Mouse (Mus musculus) spleen, adult 12 weeks (tissue): ENCODE measurements around the gene Pigq.

Source experiments
- DNase-seq: peaks from one replicate; pipeline ENCODE4 v3.0.0; 2022; ENCODE audit warnings: low spot score

The Pigq gene

GRCm38 (mm10) chr17:25957586-25958051 is 12.9 kb upstream of the Pigq start:
- DNase-seq, result no peak

- DNase-seq, result no peak
Observed at GRCm38 (mm10) chr17:25956631-25957030, 11.9 kb upstream of the Pigq start.

GRCm38 (mm10) chr17:25956201-25956600 is 11.5 kb upstream of the Pigq start:
- DNase-seq, result no peak

- no peak for DNase-seq
Observed at GRCm38 (mm10) chr17:25955736-25956135, 11.0 kb upstream of the Pigq start.

DNA sequence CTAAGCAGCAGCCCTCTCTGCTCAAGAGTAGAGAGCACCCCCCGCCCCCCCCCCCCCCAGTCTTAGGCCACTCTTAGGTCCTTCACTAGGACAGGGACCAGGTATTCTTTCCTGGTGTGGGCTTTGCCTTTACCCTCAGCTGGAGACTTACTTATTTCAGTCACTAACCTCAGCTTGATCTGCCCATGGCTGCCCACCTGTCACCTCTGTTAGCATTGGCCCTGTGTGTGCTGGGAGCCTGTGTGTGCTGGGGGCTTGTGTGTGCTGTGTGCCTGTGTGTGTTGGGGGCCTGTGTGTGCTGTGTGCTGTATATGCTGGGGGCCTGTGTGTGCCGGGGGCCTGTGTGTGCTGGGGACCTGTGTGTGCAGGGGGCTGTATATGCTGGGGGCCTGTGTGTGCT is 9.9 kb upstream of the Pigq start:
- no peak for DNase-seq

DNA sequence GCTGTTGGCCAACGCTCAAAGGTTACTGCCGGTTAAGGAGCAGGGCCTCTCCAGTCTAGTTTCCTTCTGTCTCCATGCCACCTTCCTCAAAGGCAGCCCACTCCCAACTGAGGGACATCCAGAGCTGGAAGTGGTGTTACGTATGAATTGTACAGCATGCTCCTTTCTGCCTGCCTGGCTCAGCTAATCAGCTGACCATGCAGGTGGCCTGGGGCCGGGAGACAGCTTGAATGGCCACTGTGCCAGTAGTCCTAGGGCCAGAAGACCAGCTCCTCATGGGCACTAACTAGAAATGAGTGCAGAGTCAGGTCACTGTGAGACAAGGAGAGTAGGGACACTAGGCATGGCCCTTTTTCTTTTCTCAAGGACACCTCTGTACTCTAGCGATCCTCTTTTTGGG is 8.4 kb upstream of the Pigq start:
- no peak for DNase-seq

DNA sequence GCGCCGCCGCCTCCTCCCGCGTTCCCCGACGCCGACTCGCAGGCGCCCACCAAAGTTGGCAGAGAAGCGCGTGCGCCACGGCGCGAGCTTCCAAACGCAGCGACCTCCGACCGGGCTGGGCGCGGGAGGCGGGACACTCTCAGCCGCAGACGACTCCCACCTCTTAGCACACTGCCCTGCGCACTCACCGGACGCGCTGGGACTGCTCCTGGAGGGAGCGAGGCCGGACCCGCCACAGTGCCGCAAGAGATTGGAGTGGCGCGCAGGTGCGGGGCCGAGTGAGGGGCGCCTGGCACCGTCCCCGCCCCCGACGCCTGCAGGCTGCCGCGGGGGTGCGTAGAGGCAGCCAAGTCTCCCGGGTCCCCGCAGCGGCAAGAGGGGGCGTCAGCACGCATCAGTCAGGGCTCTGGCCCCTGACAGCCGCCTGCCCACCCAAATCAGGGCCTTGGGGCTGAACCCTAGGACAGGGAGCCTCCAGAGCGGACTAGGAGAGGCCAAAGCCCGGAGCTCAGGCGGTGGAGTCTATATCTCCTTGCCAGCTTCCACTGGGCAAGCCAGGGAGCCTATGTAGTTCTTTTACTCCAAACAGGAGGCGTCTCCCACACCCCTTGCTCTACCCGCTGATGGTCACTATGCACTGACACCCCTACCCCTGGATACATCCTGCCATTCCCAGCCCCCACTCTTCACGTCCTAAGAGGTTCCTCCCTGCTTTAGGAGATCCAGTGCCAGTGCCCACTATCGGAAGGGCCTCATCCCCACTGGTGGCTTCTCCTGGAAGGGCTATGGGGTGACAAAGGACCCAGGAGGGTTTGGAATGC is 7.3 kb upstream of the Pigq start, which contains the start of gene A930017K11Rik:
A930017K11Rik (minus strand) TSS at position 763 of the 821 bp plus-strand sequence.
- DNase-seq, result no peak

DNA sequence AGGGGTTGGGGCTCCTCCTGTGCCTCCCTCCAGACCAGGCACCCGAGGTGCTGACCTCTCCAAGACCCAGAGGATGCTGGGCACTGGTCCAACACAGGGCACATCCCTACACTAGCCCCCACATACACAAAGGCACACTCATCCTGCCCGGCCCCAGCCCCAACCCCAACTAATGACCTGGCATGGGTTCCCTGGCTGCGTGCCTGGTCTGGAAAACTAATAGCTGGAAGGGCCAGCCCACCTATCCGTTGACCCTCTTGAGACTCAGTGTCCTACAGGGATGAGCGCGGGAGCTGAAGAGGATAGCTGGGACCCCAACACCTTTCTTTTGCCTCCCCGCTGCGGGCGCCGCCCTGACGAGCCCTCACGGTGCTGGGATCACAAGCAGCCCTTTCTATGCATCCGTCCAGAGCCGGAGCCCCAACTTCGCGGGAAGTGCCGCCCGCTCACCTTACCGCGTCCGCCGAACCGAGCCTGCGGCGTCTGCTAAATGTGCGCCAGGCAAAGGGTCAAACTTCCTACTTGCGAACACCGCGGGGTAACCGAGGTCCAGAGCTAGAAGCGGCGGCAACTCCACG is 6.6 kb upstream of the Pigq start:
- no peak for DNase-seq

- no peak for DNase-seq
Observed at GRCm38 (mm10) chr17:25950706-25951105, 6.0 kb upstream of the Pigq start.

DNA sequence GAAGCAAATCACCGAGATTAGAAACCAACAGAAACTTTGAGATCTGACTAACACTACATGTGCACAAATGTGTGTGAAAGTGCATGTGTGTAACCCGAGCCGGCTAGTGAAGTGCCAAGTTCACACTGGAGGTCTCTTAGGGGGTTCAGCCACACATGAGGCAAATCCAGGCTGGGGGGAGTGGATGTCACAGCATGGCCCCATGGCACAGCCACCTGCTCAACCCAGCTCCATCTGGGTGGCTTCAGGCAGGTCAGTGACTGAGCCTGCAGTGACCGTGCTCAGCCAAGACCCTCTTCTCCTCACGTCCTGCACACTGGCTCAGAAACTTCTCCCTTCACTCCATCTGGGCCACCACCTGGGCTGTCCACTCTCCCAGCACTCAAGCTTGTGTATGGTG is 5.2 kb upstream of the Pigq start:
- no peak for DNase-seq

DNA sequence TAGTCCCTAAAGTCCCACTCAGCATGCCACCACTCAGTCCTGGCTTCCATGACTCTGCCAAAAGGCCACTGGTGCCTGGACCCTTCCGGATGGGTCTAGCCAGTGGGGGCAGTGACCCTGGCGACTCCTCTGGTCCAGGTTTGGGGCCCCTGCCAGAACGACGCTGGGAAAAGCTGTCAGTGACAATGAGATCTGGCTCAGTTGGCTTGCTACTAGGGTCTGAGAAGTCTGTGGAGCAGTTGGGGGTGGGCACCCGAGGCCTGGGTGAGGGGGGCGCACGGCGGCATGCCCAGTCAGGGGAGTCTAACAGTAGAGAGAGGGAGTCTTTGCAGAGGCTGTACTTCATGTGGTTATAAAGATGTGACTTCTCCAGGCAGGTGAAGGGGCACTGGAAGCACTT is 3.3 kb upstream of the Pigq start:
- no peak for DNase-seq

DNA sequence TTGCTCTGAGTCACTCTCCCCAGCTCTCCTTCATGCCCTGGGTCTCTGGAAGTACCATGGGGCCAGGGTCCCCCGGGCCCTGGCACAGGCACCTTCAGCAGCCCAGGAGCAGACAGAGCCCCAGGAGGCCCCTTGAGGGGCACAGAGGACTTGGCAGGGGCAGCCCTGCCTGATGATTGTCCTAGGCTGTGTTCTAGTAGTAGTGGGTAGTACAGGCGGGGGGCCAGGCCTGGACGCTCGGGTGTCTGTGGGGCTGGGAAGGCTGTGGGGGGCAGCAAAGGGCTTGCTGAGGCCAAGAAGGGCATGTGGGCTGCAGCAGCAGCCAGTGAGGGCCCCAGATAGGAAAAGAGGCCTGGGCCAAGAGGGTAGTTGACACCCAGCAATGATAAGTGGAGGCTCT is 2.8 kb upstream of the Pigq start:
- no peak for DNase-seq

- no peak for DNase-seq
Observed at GRCm38 (mm10) chr17:25946891-25947290, 2.2 kb upstream of the Pigq start.

DNA sequence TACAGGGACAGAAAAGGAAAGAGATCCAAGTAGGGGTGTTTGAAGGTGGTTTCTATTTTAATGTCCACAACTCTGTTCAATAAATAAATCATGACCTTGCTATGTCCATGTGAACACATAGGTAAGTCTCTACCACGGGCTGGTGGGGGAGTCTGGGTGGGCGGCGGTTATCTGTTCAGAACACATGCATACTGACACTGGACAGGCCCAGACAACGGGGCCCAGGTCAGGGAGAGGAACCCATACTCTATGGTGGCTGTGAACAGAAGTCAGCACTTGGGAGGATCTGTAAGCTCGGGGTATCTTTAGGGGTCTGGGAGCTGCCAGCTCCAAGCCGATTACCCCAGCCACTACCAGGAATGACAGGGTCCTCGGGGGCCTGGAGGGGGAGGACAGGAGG is 1.6 kb upstream of the Pigq start:
- no peak for DNase-seq

- DNase-seq, result no peak
Observed at GRCm38 (mm10) chr17:25945517-25946155, 900 bp upstream of the Pigq start.

- DNase-seq, result no peak
Observed at GRCm38 (mm10) chr17:25943769-25944168, 967 bp downstream of the Pigq start.

DNA sequence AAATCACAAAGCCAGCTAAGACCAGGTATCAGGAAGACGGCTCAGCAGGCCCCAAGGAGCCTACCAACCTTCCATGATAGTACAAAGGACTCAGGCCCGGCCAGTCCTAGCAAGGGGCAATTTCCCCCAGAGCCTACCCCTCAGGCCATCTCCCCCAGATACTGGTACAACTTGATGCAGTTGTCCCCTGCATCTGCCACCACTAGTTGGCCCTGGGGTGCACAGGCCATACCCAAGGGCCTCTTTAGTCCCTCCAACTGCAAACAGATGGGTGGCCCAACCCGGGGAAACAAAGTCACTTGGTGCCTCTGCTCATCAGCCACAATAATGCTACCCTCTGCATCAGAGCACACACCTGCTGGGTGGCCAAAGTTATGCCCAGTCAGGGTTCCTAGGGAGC is 1.5 kb downstream of the Pigq start:
- no peak for DNase-seq

DNA sequence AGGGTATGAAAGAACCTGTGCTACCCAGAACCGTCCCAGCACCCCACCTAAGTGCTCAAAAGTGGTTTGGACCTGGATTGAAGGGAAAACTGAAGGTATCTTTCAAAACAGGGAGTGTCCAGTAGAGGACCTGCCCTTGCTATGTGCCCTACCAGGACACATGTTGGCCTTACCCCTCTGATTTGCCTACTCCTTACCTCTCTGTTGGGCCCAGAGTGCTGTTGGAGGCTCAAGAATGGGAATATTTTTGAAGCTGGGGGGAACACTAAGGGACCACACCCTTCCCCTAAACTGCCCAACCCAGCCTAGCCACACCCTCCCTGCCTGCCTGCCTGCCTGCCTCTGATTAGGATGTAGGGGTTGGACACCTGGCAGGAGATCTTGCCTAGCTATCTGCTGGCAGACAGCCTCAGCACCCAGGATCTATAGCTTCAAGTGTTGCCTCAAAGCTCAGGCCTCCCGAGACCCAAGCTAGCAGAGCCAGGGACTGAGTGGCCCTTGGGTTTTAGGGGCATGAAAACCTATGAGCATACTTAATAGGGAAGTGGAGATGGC is 2.1 kb downstream of the Pigq start:
- DNase-seq, result peak; percentile 80

- peak; percentile 56 for DNase-seq
Observed at GRCm38 (mm10) chr17:25941511-25942241, 3.1 kb downstream of the Pigq start.

DNA sequence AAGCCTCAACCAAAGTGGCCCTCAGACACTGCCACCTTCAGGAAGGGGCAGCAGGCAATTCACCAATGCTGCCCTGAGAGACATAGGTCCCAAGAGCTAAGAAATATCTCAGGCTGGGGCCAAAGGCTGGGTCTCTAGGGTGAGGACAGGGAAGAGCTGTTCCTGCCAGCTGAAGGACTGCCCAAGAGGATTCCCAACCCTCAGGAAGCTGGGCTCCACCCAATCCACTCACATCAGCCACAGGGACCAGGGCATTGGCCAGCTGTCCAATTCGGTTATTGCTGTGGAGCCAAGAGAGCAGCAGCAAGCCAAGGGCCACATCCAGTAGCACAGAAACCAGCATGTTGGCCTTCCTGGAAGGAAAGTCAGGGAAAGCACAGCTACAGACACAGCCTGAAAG is 10.2 kb downstream of the Pigq start:
- no peak for DNase-seq

GRCm38 (mm10) chr17:25925348-25925747 is 19.4 kb downstream of the Pigq start:
- no peak for DNase-seq

DNA sequence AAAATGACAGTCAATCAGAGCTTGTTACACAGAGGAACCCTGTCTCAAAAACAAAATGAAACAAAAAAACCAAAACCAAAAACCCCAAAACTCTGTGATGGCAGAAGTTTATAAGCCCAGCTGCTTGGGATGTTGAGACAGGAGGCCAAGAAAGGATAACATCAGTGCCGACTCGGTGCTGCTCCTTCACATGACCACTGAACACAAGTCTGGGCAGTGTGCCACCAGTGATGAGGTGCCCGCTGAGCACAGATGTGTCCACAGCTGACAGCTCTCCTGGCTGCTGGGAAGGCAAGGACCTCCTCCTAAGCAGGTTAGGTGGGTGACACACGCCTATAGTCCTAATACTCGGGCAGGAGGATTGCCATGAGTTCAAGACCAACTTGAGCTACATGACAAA is 22.6 kb downstream of the Pigq start:
- peak; percentile 35 for DNase-seq
